Mouse (Mus musculus) embryonic facial prominence, embryonic 11.5 days (tissue): Measurements from ENCODE around the gene Tmem156. TPM values are rescaled to one million over a fixed set of nuclear protein-coding genes. Genes with fewer than 3 reads are reported as not detected.

Experiments
- ATAC-seq: fragments of 200-750 bp; cut with Nextera tagmentation; replicated peaks from 2 replicates; pipeline ENCODE4 v1.8.0; 2017; ENCODE audit warnings: low read depth; ENCODE audit not compliant: insufficient number of reproducible peaks, low FRiP score, low TSS enrichment
- DNase-seq: peaks from one replicate; pipeline ENCODE4 v3.0.0-alpha.2; 2015; ENCODE audit warnings: low spot score
- H3K27ac ChIP-seq: fragments of 300-500 bp; sonication (generic); replicated peaks from 2 replicates; pipeline ENCODE4 v1.5.1; 2014; ENCODE audit warnings: mild to moderate bottlenecking, low read depth, low read length, control low read depth
- H3K27me3 ChIP-seq: fragments of 300-500 bp; sonication (generic); 2 replicates; pipeline ENCODE4 v1.6.1; 2014; ENCODE audit warnings: mild to moderate bottlenecking, low read length, moderate library complexity, mixed read lengths; ENCODE audit not compliant: control insufficient read depth, insufficient read depth
- H3K36me3 ChIP-seq: fragments of 300-500 bp; sonication (generic); replicated peaks from 2 replicates; pipeline ENCODE4 v1.6.1; 2014; ENCODE audit warnings: low read depth, mild to moderate bottlenecking, low read length, moderate library complexity, mixed read lengths; ENCODE audit not compliant: control insufficient read depth, insufficient read depth
- H3K4me1 ChIP-seq: fragments of 300-500 bp; sonication (generic); 2 replicates; pipeline ENCODE4 v1.6.1; 2014; ENCODE audit warnings: low read length, mixed read lengths; ENCODE audit not compliant: control insufficient read depth, insufficient read depth
- H3K4me2 ChIP-seq: fragments of 300-500 bp; sonication (generic); 2 replicates; pipeline ENCODE4 v1.6.1; 2014; ENCODE audit warnings: low read depth, mild to moderate bottlenecking, control low read depth, low read length, moderate library complexity
- H3K4me3 ChIP-seq: fragments of 300-500 bp; sonication (generic); 2 replicates; pipeline ENCODE4 v1.5.1; 2014; ENCODE audit warnings: low read depth, low read length, control low read depth
- H3K9ac ChIP-seq: fragments of 300-500 bp; sonication (generic); replicated peaks from 2 replicates; pipeline ENCODE4 v1.6.1; 2014; ENCODE audit warnings: mild to moderate bottlenecking, control low read depth, low read length
- H3K9me3 ChIP-seq: fragments of 300-500 bp; sonication (generic); replicated peaks from 2 replicates; pipeline ENCODE4 v1.6.1; 2016; ENCODE audit warnings: mild to moderate bottlenecking, low read length, inconsistent platforms, mixed read lengths; ENCODE audit not compliant: control insufficient read depth
- WGBS: fragments of 180-500 bp; shearing (Covaris S2); extraction: QIAGEN DNeasy Blood & Tissue Kit; methylation state at CpG from one replicate; pipeline ENCODE4 v1.1.7; 2014; 5-methylcytosine and 5-hydroxymethylcytosine counted together
- polyA plus RNA-seq: library from polyadenylated mRNA; unstranded; fragments of >200 nt; fragmentation: Nextera tagmentation; extraction: Ambion mirVana; gene quantifications from 2 replicates; pipeline ENCODE4 v1.2.1, GENCODE M21; 2014

Gene Tmem156
- polyA plus RNA-seq, 1 experiment from 2014 or later: not detected

DNA sequence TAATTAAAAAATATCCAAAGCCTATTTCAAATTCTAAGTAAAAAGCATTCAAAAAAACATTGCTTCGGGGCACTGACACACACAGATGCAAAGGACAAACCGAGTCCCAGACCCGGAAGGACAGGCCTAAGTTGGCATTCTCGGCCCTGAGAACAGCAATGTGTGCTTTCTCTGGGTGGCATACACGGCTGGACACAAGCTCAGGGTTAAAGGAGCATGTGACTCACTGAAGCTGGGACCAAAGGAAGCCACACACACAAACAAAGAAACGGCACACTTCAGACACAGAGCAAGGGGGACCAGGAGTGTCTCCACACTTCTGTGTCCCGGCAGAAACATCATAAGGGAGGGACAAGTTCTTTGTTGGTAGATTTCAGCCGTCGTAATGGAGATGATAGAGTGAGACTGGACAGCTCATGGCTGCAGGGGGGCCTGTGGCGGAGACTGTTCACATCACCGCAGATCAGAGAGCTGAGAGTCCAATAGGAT lies 48.5 kb downstream of the Tmem156 start:
- WGBS: 76% methylated on average over 11 of the region's 11 CpGs
- no peak for DNase-seq
- H3K9ac ChIP-seq: no peak overlapping the region
- H3K9me3 ChIP-seq: no peaks in the 10 kb centered on the region
- no peak overlapping the region for H3K27ac ChIP-seq
- no peaks in the 10 kb centered on the region for H3K27me3 ChIP-seq
- no peaks in the 10 kb centered on the region for H3K36me3 ChIP-seq
- no peak overlapping the region for H3K4me3 ChIP-seq
- H3K4me2 ChIP-seq: no peak overlapping the region
- no peak for ATAC-seq
- no peaks in the 10 kb centered on the region for H3K4me1 ChIP-seq

DNA sequence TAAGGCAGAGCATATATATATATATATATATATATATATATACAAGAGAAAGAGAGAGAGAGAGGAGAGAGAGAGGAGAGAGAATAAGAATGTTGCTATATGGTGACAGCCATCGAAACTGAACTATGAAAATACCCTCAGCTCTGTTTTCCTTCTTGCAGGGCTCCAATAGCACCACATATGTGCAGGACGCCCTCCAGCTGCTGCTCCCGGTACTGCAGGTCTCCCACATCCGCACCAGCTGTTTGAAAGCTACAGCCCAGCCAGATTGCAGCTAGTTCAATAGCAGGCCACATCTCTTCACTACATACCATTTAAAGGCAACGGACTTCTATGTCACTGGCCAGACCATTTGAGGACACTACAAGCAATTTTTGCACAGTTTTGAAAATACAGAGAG lies 51.5 kb downstream of the Tmem156 start:
- Histone ChIP-seq H3K4me3 (no peak overlapping the region), H3K36me3 (no peaks in the 10 kb centered on the region), H3K4me1 (no peaks in the 10 kb centered on the region), H3K27ac (no peak overlapping the region), H3K27me3 (no peaks in the 10 kb centered on the region), H3K9ac (no peak overlapping the region), H3K4me2 (no peak overlapping the region), H3K9me3 (no peaks in the 10 kb centered on the region)
- 70% methylated on average over 5 of the region's 5 CpGs for WGBS
- ATAC-seq (no peak), DNase-seq (no peak)

DNA sequence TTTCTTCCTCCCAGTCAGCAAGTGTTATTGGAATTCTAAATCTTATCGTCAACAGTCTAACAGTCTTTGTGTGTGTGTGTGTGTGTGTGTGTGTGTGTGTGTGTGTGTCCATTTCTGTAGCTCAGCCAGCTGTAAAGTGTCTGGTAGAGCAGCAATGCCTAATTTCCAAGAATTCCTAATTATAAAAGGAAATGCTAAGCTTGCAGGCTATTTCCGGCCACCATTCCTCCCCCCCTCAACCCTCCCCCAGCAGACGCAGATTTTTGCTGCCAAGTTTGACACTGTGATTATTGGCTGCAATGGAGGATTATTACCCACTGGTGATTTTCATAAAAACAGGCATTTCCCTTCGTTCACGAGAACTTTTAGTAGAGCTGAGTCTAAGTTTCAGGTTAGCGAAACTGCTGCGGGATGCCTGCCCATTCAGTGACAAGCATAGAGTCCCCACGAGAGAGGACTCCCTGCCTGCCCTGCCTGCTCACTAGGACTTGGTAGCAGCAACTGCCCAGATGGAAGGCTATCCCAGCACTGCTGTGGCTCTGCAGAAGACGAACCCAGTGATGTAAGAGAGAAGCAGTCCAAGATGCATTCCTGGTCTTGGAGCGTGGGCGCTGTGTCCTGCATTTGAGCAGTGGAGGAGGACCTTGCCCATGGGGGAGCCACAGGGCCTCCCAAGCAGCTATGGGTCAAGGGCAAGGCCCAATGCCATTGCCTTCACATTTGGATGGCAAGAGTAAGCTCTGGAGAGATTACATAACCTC lies 52.9 kb downstream of the Tmem156 start:
- 64% methylated on average over 11 of the region's 11 CpGs for WGBS
- Histone ChIP-seq H3K4me1 (no peaks in the 10 kb centered on the region), H3K4me2 (no peak overlapping the region), H3K9ac (no peak overlapping the region), H3K27me3 (no peaks in the 10 kb centered on the region), H3K36me3 (no peaks in the 10 kb centered on the region), H3K27ac (no peak overlapping the region), H3K4me3 (no peak overlapping the region), H3K9me3 (no peaks in the 10 kb centered on the region)
- DNase-seq (no peak), ATAC-seq (no peak)

DNA sequence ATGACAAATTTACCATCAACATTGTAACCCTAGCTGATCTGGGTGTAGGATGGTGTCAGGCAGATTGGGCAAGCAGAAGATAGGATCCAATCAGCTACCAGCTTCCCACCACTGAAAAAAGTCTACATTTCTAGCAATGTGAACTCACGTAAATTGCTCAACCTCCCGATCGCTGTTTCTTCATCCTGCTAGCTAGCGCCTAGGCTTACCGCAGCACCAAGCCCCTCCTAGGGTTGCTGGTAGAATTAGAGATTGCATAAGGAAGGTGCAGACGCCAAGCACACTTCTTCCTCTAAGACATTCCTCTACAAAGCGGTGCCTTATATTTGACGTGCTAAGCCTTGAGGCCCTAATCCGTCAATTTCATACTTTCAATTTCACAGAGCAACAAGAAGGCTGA lies 53.6 kb downstream of the Tmem156 start:
- Histone ChIP-seq H3K36me3 (no peaks in the 10 kb centered on the region), H3K27ac (no peak overlapping the region), H3K4me2 (no peak overlapping the region), H3K27me3 (no peaks in the 10 kb centered on the region), H3K9ac (no peak overlapping the region), H3K4me3 (no peak overlapping the region), H3K4me1 (no peaks in the 10 kb centered on the region), H3K9me3 (no peaks in the 10 kb centered on the region)
- ATAC-seq: no peak
- 78% methylated on average over 9 of the region's 9 CpGs for WGBS
- no peak for DNase-seq

DNA sequence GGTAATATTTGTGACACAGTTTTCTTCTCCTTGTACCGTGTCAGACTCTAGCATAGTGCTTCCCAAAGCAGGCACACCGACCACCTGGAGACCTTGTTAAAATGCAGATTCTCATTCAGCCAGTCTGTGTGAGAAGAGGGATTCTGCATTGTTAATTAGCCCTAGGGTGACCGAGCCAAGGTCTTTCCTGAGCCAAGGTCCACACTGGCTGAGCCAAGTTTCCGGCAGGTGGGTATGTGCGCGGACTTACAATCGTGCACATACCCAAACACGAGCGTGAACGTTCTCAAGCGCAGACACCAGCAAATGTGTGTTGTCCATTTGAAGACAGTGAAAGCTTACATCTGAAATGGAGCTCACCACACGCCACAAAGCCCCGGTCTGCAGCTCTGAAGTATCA lies 55.3 kb downstream of the Tmem156 start:
- DNase-seq (no peak), ATAC-seq (no peak)
- Histone ChIP-seq H3K27ac (no peak overlapping the region), H3K9ac (no peak overlapping the region), H3K36me3 (no peaks in the 10 kb centered on the region), H3K4me2 (no peak overlapping the region), H3K4me1 (no peaks in the 10 kb centered on the region), H3K27me3 (no peaks in the 10 kb centered on the region), H3K4me3 (no peak overlapping the region), H3K9me3 (no peaks in the 10 kb centered on the region)
- whole genome bisulfite sequencing: 76% methylated on average over 13 of the region's 13 CpGs

DNA sequence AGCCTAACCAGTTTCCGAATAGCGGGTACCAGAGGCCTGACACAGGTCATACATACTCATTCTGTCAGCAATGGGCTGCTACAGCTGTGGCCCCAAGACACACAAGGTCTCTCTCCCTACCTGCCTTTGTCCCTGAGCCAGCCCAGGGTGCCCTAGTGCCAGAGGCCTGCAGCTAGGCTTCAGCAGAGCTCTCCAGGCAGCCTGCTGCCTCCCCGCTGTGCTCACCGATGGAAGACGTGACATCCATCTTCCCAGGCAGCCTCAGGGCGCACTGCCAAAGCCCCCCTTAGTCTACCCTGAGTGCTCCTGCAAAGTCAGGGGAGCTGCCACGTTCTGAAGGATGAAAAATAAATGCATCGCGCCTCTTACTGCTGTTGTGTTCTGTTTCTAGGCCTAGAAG lies 63.9 kb downstream of the Tmem156 start:
- no peaks in the 10 kb centered on the region for H3K27me3 ChIP-seq
- H3K36me3 ChIP-seq: no peaks in the 10 kb centered on the region; the same call in 1 of the 2 replicates
- H3K4me3 ChIP-seq: no peak overlapping the region
- H3K27ac ChIP-seq: no peak overlapping the region
- H3K4me1 ChIP-seq: no peaks in the 10 kb centered on the region
- ATAC-seq: no peak
- no peak for DNase-seq
- no peak overlapping the region for H3K9ac ChIP-seq
- 36% methylated on average over 9 of the region's 9 CpGs for WGBS
- H3K9me3 ChIP-seq: no peaks in the 10 kb centered on the region
- H3K4me2 ChIP-seq: no peak overlapping the region

DNA sequence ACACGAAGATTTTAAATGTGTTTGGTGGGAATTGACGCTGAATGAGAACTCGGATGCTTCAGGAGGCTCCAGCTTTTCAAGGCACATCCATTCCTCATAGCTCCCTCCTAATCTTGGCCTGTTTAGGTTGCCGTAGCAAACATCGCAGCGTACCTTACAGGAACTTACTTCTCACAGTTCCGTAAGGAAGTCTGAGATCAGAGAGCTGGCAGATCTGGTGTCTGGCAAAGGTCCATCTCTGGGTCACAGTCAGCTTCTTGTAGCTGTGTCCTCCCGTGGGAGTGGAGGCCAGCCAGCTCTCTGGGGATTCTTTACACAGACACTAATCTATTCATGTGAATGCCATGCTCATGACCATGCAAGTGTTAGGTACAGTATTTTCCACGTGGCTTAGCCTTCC lies 65.2 kb downstream of the Tmem156 start:
- H3K4me1 ChIP-seq: no peaks in the 10 kb centered on the region
- DNase-seq: no peak
- no peak overlapping the region for H3K4me3 ChIP-seq
- H3K9me3 ChIP-seq: no peaks in the 10 kb centered on the region
- ATAC-seq: no peak
- no peak overlapping the region for H3K4me2 ChIP-seq
- no peak overlapping the region for H3K9ac ChIP-seq
- H3K36me3 ChIP-seq: no peaks in the 10 kb centered on the region; the same call in 1 of the 2 replicates
- H3K27me3 ChIP-seq: no peaks in the 10 kb centered on the region
- WGBS: 79% methylated on average over 9 of the region's 9 CpGs
- H3K27ac ChIP-seq: no peak overlapping the region

DNA sequence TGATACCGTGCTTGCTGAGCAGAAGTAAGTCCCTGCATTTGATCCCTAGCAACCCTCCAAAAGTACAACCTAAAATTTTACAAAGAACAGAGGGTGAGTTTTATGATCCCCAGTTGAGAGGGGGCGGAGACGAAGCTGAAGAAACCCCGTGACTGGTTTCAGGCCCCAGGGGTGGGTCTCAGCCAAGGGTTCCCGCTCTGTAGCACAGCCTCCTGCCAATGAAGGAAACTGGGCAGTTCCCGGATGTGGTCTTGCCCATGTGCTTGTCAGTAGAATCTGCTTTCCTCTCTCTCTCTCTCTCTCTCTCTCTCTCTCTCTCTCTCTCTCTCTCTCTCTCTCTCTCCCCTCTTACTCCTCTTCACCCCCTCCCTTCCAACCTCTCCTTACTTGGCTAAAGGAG lies 66.0 kb downstream of the Tmem156 start:
- Histone ChIP-seq H3K9ac (no peak overlapping the region), H3K9me3 (no peaks in the 10 kb centered on the region), H3K4me2 (no peak overlapping the region), H3K4me3 (no peak overlapping the region), H3K4me1 (no peaks in the 10 kb centered on the region), H3K27me3 (no peaks in the 10 kb centered on the region), H3K36me3 (no peaks in the 10 kb centered on the region), H3K27ac (no peak overlapping the region)
- ATAC-seq: no peak
- DNase-seq: no peak
- WGBS: 64% methylated on average over 6 of the region's 6 CpGs
